In genomic region chr8:47388171-47388570, GRCm38 (mm10) we compare ENCODE assay signal across 23 mouse cellular contexts. TPM values are rescaled to one million over a fixed set of nuclear protein-coding genes. Genes with fewer than 3 reads are reported as not detected.
A peak's percentile ranks its signal among the peaks of the same experiment; 100 is the strongest.
DNase-seq lines count a peak whose midpoint lies in the region; ATAC-seq and TF ChIP-seq lines count a peak whose summit lies in the region.
"Had no signal": no experiment of that assay in that cellular context is flagged by ENCODE, and none has a peak within 500 bp of the region (broad histone marks: within the 10 kb centered on the region; RNA-seq: fewer than 3 reads in every experiment).

No protein-coding gene starts in this region.

- no peak overlapping the region for H3K4me2 ChIP-seq in midbrain, embryonic 11.5 days
- no peak overlapping the region for H3K4me2 ChIP-seq in midbrain, postnatal 0 days (ENCODE audit: low read depth, low read length, poor library complexity, severe bottlenecking)
- H3K4me2 ChIP-seq: hindbrain, embryonic 13.5 days; liver, embryonic 11.5 days had no signal

- H3K4me3 ChIP-seq in midbrain, embryonic 11.5 days (ENCODE audit: low read depth, low read length): no peak overlapping the region
- H3K4me3 ChIP-seq in midbrain, postnatal 0 days (ENCODE audit: low read depth, low read length): no peak overlapping the region
- H3K4me3 ChIP-seq: hindbrain, embryonic 13.5 days; limb, embryonic 10.5 days; midbrain, embryonic 10.5 days had no signal

- peak; percentile 11 for DNase-seq in adrenal gland, postnatal 10 days
- no peak for DNase-seq in adrenal gland, adult 18-20 months (ENCODE audit: low spot score in 2 of 2)
- peak; percentile 46 to 68 for DNase-seq in heart, adult 9 months (ENCODE audit: low spot score in 2 of 2)
- DNase-seq in heart, postnatal 25 days (ENCODE audit: low spot score): no peak
- peak; percentile 53 for DNase-seq in midbrain, embryonic 11.5 days (ENCODE audit: low spot score, missing footprints)
- DNase-seq in midbrain, postnatal 0 days (ENCODE audit: low spot score): no peak
- no peak for DNase-seq in thymus, postnatal 25 days
- DNase-seq: cerebellum, adult 11-12 months; cerebellum, postnatal 14 days; embryo, embryonic 11 days; layer of hippocampus, adult 9-11 months; lung, adult 2 months; lung, postnatal 4 days; right cerebral cortex, adult 18-20 months; thymus, postnatal 14 days had no signal

- no peaks in the 10 kb centered on the region for H3K9me3 ChIP-seq in midbrain, embryonic 11.5 days (ENCODE audit: control insufficient read depth, low read length)
- no peaks in the 10 kb centered on the region for H3K9me3 ChIP-seq in midbrain, postnatal 0 days (ENCODE audit: low read length)
- H3K9me3 ChIP-seq: hindbrain, embryonic 13.5 days; limb, embryonic 10.5 days; midbrain, embryonic 10.5 days had no signal

- H3K9ac ChIP-seq in midbrain, embryonic 11.5 days (ENCODE audit: low read length): no peak overlapping the region
- H3K9ac ChIP-seq in midbrain, postnatal 0 days (replicated peaks; ENCODE audit: low read length, poor library complexity, severe bottlenecking): no peak overlapping the region
- H3K9ac ChIP-seq: hindbrain, embryonic 13.5 days had no signal

- no peak for ATAC-seq in midbrain, embryonic 11.5 days (ENCODE audit: low FRiP score)
- no peak for ATAC-seq in midbrain, postnatal 0 days (ENCODE audit: low FRiP score)
- ATAC-seq: CD4-positive, CD25-positive, alpha-beta regulatory T cell, adult 4 months; forebrain, embryonic 16.5 days; inflammation-experienced regulatory T-cells, adult 6 months had no signal

- TF ChIP-seq CTCF in midbrain, postnatal 0 days (IDR thresholded peaks at IDR 0.05): no peak

- no peaks in the 10 kb centered on the region for H3K36me3 ChIP-seq in midbrain, embryonic 11.5 days (ENCODE audit: control insufficient read depth, insufficient read depth, low read length)
- no peaks in the 10 kb centered on the region for H3K36me3 ChIP-seq in midbrain, postnatal 0 days (ENCODE audit: insufficient read depth, low read length)
- H3K36me3 ChIP-seq: hindbrain, embryonic 13.5 days; limb, embryonic 10.5 days; midbrain, embryonic 10.5 days had no signal

- no peaks in the 10 kb centered on the region for H3K4me1 ChIP-seq in midbrain, embryonic 11.5 days (ENCODE audit: control insufficient read depth, insufficient read depth, low read length)
- no peaks in the 10 kb centered on the region for H3K4me1 ChIP-seq in midbrain, postnatal 0 days (ENCODE audit: insufficient read depth, low read length)
- H3K4me1 ChIP-seq: hindbrain, embryonic 13.5 days; midbrain, embryonic 10.5 days had no signal

- intact Hi-C loops in heart, postnatal 25 days (cut with DNase I): no loop called here

- no peak overlapping the region for H3K27ac ChIP-seq in midbrain, embryonic 11.5 days (ENCODE audit: low read depth, low read length)
- no peak overlapping the region for H3K27ac ChIP-seq in midbrain, postnatal 0 days (ENCODE audit: low read depth, low read length)
- H3K27ac ChIP-seq: hindbrain, embryonic 13.5 days; limb, embryonic 10.5 days; midbrain, embryonic 10.5 days had no signal

- H3K27me3 ChIP-seq in midbrain, embryonic 11.5 days (ENCODE audit: control insufficient read depth, insufficient read depth, low read length): no peaks in the 10 kb centered on the region
- no peaks in the 10 kb centered on the region for H3K27me3 ChIP-seq in midbrain, postnatal 0 days (ENCODE audit: insufficient read depth, low read length)
- H3K27me3 ChIP-seq: hindbrain, embryonic 13.5 days had no signal

- WGBS in midbrain, embryonic 11.5 days: 88% methylated on average over 12 of the region's 12 CpGs
- WGBS in midbrain, postnatal 0 days: 85% methylated on average over 12 of the region's 12 CpGs

RNA-seq across cellular contexts. Expression of gene Stox2, which starts 58.0 kb away (rescaled TPM):
- 10 to 100 TPM; 12.4 to 18.8 TPM for total RNA-seq in adrenal gland, postnatal 10 days (2021)
- 10 to 100 TPM; 12.6 to 13.4 TPM for total RNA-seq in adrenal gland, adult 18-20 months (2021)
- 10 to 100 TPM; 12.3 to 13.8 TPM for total RNA-seq in heart, postnatal 25 days (2021)
- 30.3 and 34.3 TPM in 2 replicates for polyA plus RNA-seq in midbrain, embryonic 11.5 days (2014; fragmentation: Nextera tagmentation; extraction: Ambion mirVana)
- 123 and 125 TPM in 2 replicates for total RNA-seq in midbrain, postnatal 0 days (2014; rRNA removed)
- polyA plus RNA-seq in midbrain, postnatal 0 days (2015; fragmentation: Nextera tagmentation; extraction: Ambion mirVana): 35.7 and 42.8 TPM in 2 replicates
- total RNA-seq: monocyte, adult 5-6 weeks had no signal

Comparison
In these comparisons a context has a peak if more than half of its experiments do, and no peak if none do; other contexts are left out.
1. DNase-seq: peak in adrenal gland, postnatal 10 days (single experiment), heart, adult 9 months (2 of 2) and midbrain, embryonic 11.5 days (single experiment); none in adrenal gland, adult 18-20 months (0 of 2), heart, postnatal 25 days (single experiment), midbrain, postnatal 0 days (single experiment) and thymus, postnatal 25 days (single experiment).